Mouse (Mus musculus) right cerebral cortex, postnatal 25 days (tissue): ENCODE measurements around the gene Crabp1.

Experiments
- DNase-seq: peaks from one replicate; pipeline ENCODE4 v3.0.0; 2022

Gene Crabp1

GRCm38 (mm10) chr9:54764561-54765217, at the start of gene Crabp1:
TSS of gene Crabp1 (plus strand) at chr9:54764748.
- DNase-seq: no peak

- DNase-seq: no peak
These were observed 48.8 kb upstream of the Crabp1 start for GRCm38 (mm10) chr9:54715776-54716175.

- DNase-seq: no peak
These were observed 47.0 kb upstream of the Crabp1 start for GRCm38 (mm10) chr9:54717527-54717926.

GRCm38 (mm10) chr9:54722156-54722555, 42.4 kb upstream of the Crabp1 start:
- no peak for DNase-seq

- DNase-seq: no peak
These were observed 42.0 kb upstream of the Crabp1 start for GRCm38 (mm10) chr9:54722596-54722995.

- DNase-seq: no peak
These were observed 38.2 kb upstream of the Crabp1 start for GRCm38 (mm10) chr9:54726315-54726714.

GRCm38 (mm10) chr9:54732122-54732521, 32.4 kb upstream of the Crabp1 start:
- no peak for DNase-seq

GRCm38 (mm10) chr9:54733921-54734638, 30.5 kb upstream of the Crabp1 start, which contains the start of gene Wdr61:
TSS of gene Wdr61 (minus strand) at chr9:54734519.
- DNase-seq: peak; percentile 97

- DNase-seq: no peak
These were observed 29.8 kb upstream of the Crabp1 start for GRCm38 (mm10) chr9:54734639-54735252.

GRCm38 (mm10) chr9:54736284-54736701, 28.3 kb upstream of the Crabp1 start:
- no peak for DNase-seq

GRCm38 (mm10) chr9:54738376-54738775, 26.2 kb upstream of the Crabp1 start:
- DNase-seq: peak; percentile 53

GRCm38 (mm10) chr9:54743891-54744290, 20.7 kb upstream of the Crabp1 start:
- DNase-seq: no peak

GRCm38 (mm10) chr9:54745740-54746370, 18.7 kb upstream of the Crabp1 start:
- DNase-seq: no peak

- DNase-seq: no peak
These were observed 14.2 kb upstream of the Crabp1 start for GRCm38 (mm10) chr9:54750215-54750981.

GRCm38 (mm10) chr9:54751684-54752083, 12.9 kb upstream of the Crabp1 start:
- no peak for DNase-seq

GRCm38 (mm10) chr9:54752201-54752943, 12.2 kb upstream of the Crabp1 start:
- DNase-seq: no peak

GRCm38 (mm10) chr9:54752944-54753295, 11.6 kb upstream of the Crabp1 start:
- no peak for DNase-seq

- DNase-seq: no peak
These were observed 5.0 kb upstream of the Crabp1 start for GRCm38 (mm10) chr9:54759592-54759991.

- no peak for DNase-seq
These were observed 457 bp upstream of the Crabp1 start for GRCm38 (mm10) chr9:54764091-54764490.

GRCm38 (mm10) chr9:54765336-54766085, 963 bp downstream of the Crabp1 start:
- no peak for DNase-seq

GRCm38 (mm10) chr9:54770140-54770780, 5.7 kb downstream of the Crabp1 start:
- no peak for DNase-seq
